ENCODE assay signal across 8 mouse cellular contexts in the genomic region with DNA sequence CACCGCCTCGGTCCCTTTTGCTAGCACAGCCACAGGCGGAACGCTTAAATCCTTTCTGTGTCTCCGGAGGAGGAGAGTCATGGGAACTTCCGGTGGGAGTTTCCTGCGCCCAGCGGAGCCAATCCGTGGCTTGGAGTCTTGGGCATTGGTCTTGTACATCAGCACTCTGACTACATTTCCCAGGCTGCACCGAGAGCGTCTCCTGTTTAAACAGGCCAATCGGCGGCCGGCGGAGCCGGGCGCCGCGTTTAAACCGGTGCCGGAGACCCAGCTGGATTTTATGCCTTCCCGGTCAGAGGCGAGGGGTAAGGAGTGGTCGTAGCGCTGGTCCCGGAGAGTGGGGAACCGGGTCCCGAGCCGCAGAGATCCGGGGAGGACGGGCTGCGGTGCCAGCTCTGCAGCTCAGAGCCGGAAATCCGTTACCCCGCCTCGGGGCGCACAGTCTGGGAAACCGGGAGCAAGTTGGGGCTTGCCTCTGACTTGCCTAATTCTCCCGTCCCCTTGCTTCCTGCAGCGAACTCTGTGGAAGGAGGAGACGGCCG. TPM values are rescaled to one million over a fixed set of nuclear protein-coding genes. Genes with fewer than 3 reads are reported as not detected.
DNase-seq lines count a peak whose midpoint lies in the region; ATAC-seq lines count a peak whose summit lies in the region.

A gene (plus strand): TSS at position 256 of the 542 bp plus-strand sequence.

- peak; percentile 83 for DNase-seq in adrenal gland, adult 18-20 months (ENCODE audit: low spot score in 2 of 2)
- DNase-seq in embryo, embryonic 11 days: peak; percentile 98
- DNase-seq in gastrocnemius, postnatal 25 days: peak; percentile 92
- DNase-seq in intestine, embryonic 14.5 days (ENCODE audit: low spot score): peak; percentile 93
- peak; percentile 96 to 98 for DNase-seq in left cerebral cortex, postnatal 14 days (ENCODE audit: low spot score in 2 of 2)
- peak; percentile 95 for DNase-seq in mesoderm, embryonic 11.5 days (ENCODE audit: low read depth, low spot score)
- DNase-seq in right cerebral cortex, postnatal 36 days (ENCODE audit: low spot score in 2 of 2): peak; percentile 94 to 97
- DNase-seq in yolk sac, embryonic 10.5 days (ENCODE audit: low spot score): peak; percentile 95

- H3K27ac ChIP-seq in intestine, embryonic 14.5 days (ENCODE audit: low read depth): peak within 1 kb of the TSS; percentile 5; the same call in 1 of the 2 replicates

- intact Hi-C loops in left cerebral cortex, postnatal 14 days (cut with DNase I): no loop called here

- under 1% methylated on average over 42 of the region's 42 CpGs for WGBS in intestine, embryonic 14.5 days

- H3K9me3 ChIP-seq in intestine, embryonic 14.5 days (ENCODE audit: control insufficient read depth, low read length): no peaks in the 10 kb centered on the region

- H3K36me3 ChIP-seq in intestine, embryonic 14.5 days (ENCODE audit: control insufficient read depth, insufficient read depth, low read length): peaks cover 34% of the 10 kb centered on the region

- H3K4me3 ChIP-seq in intestine, embryonic 14.5 days (ENCODE audit: low read depth, low read length): peak within 1 kb of the TSS; percentile 71

- peak within 1 kb of the TSS; percentile 65 for H3K9ac ChIP-seq in intestine, embryonic 14.5 days (ENCODE audit: low read length)

- H3K4me2 ChIP-seq in intestine, embryonic 14.5 days (ENCODE audit: low read length): peak within 1 kb of the TSS; percentile 77

- H3K4me1 ChIP-seq in intestine, embryonic 14.5 days (replicated peaks; ENCODE audit: control insufficient read depth, insufficient read depth, low read length): peaks cover 16% of the 10 kb centered on the region

- ATAC-seq in intestine, embryonic 14.5 days (replicated peaks; ENCODE audit: low FRiP score, low TSS enrichment, low read depth): peak; percentile 96

- H3K27me3 ChIP-seq in intestine, embryonic 14.5 days (replicated peaks; ENCODE audit: control insufficient read depth, insufficient read depth, low read length): no peaks in the 10 kb centered on the region

RNA-seq across cellular contexts. Expression of the gene that starts here (rescaled TPM):
- under 1 TPM; 0.58 to 0.70 TPM for total RNA-seq in adrenal gland, adult 18-20 months (2021)
- total RNA-seq in gastrocnemius, postnatal 25 days (2021): under 1 TPM in 1 of 2 experiments, not detected in 1; 0.32 TPM
- 25.8 and 27.4 TPM in 2 replicates for polyA plus RNA-seq in intestine, embryonic 14.5 days (2014; fragmentation: Nextera tagmentation; extraction: Ambion mirVana)
- under 1 TPM; 0.76 to 0.90 TPM for total RNA-seq in left cerebral cortex, postnatal 14 days (2021)

Comparison
In these comparisons a context has a peak if more than half of its experiments do, and no peak if none do; other contexts are left out.
1. Peak in every context shown above with its lines: DNase-seq, ATAC-seq, H3K4me3 ChIP-seq and H3K27ac ChIP-seq.
2. Peak in DNase-seq in adrenal gland, adult 18-20 months; RNA of the gene not detected or under 1 TPM.
3. Peak in DNase-seq in gastrocnemius, postnatal 25 days; RNA of the gene not detected or under 1 TPM.
4. Peak in DNase-seq in left cerebral cortex, postnatal 14 days; RNA of the gene not detected or under 1 TPM.